Mouse (Mus musculus) ES-E14 (cell line): ENCODE data around the gene Rbl1. TPM values are rescaled to one million over a fixed set of nuclear protein-coding genes. Genes with fewer than 3 reads are reported as not detected.
"Not testable (repeated sequence)": the region's sequence is repeated elsewhere in the genome, so short reads cannot be mapped to it uniquely, and the experiment has no call there.

Experiments used
- DNase-seq: peaks from one replicate; pipeline ENCODE4 v3.0.0-alpha.2; 2013; ENCODE audit warnings: low read depth, low spot score
- H3K27ac ChIP-seq: 2 replicates; pipeline ENCODE4 v1.5.1; 2012; ENCODE audit warnings: low read depth, mild to moderate bottlenecking, low read length, moderate library complexity, mixed read lengths; ENCODE audit not compliant: poor library complexity, insufficient read depth, severe bottlenecking
- H3K36me3 ChIP-seq: 2 replicates; pipeline ENCODE4 v1.6.1; 2012; ENCODE audit warnings: mild to moderate bottlenecking, low read length, moderate library complexity, mixed read lengths; ENCODE audit not compliant: control insufficient read depth, poor library complexity, insufficient read depth, severe bottlenecking
- H3K4me1 ChIP-seq, 2 experiments: fragments of 150-350 bp in 1 of 2; sonication (generic) in 1 of 2; 2 replicates each; pipeline ENCODE4 v1.6.1; 2012; ENCODE audit warnings: low read length in 2 of 2, mild to moderate bottlenecking in 1 of 2, mixed read lengths in 1 of 2; ENCODE audit not compliant: control insufficient read depth in 2 of 2, insufficient read depth in 2 of 2, poor library complexity in 1 of 2
- H3K4me3 ChIP-seq, 2 experiments: fragments of 150-350 bp in 1 of 2; sonication (generic) in 1 of 2; 2 replicates each; pipeline ENCODE4 v1.5.1; 2012; ENCODE audit warnings: low read length in 2 of 2, low read depth in 1 of 2, mild to moderate bottlenecking in 1 of 2, mixed read lengths in 1 of 2; ENCODE audit not compliant: insufficient read depth in 1 of 2, poor library complexity in 1 of 2, severe bottlenecking in 1 of 2
- H3K9ac ChIP-seq: 2 replicates; pipeline ENCODE4 v1.6.1; 2012; ENCODE audit warnings: low read depth, mild to moderate bottlenecking, low read length, mixed read lengths; ENCODE audit not compliant: poor library complexity, insufficient read depth, severe bottlenecking
- H3K9me3 ChIP-seq: fragments of 150-350 bp; sonication (generic); 2 replicates; pipeline ENCODE4 v1.6.1; 2012; ENCODE audit warnings: low read depth, mild to moderate bottlenecking, low read length; ENCODE audit not compliant: control insufficient read depth, insufficient read depth
- CHD2 ChIP-seq: IDR thresholded peaks from 2 replicates; pipeline ENCODE4 v1.6.1; 2014; ENCODE audit warnings: mild to moderate bottlenecking, low read depth, low read length, inconsistent platforms
- HCFC1 ChIP-seq: IDR thresholded peaks from 2 replicates; pipeline ENCODE4 v1.6.1; 2012; ENCODE audit warnings: low read length, inconsistent platforms, borderline replicate concordance; ENCODE audit not compliant: insufficient read depth
- MAFK ChIP-seq: IDR thresholded peaks from 2 replicates; pipeline ENCODE4 v1.6.1; 2014; ENCODE audit warnings: mild to moderate bottlenecking, low read depth, low read length, inconsistent platforms; ENCODE audit not compliant: insufficient read depth
- ZC3H11A ChIP-seq: IDR thresholded peaks from 2 replicates; pipeline ENCODE4 v1.6.1; 2012; ENCODE audit warnings: low read depth, mild to moderate bottlenecking, inconsistent platforms, low read length, borderline replicate concordance
- ZNF384 ChIP-seq: IDR thresholded peaks from 2 replicates; pipeline ENCODE4 v1.6.1; 2012; ENCODE audit warnings: low read depth, low read length, inconsistent platforms
- in situ Hi-C, 2 experiments: fragments of 600-800 bp; cut with MboI; formaldehyde crosslinking; loops; one replicate each; pipeline ENCODE4 v1.15.1; 2025; ENCODE audit warnings: low sequenced_read_pairs in 2 of 2, inconsistent platforms in 1 of 2; ENCODE audit not compliant: unreplicated experiment in 2 of 2
- total RNA-seq: library from RNA; depleted of rRNA; stranded (reverse); fragments of 300-350 nt; gene quantifications from 2 replicates; pipeline ENCODE4 v1.2.3, GENCODE M21; 2012

Rbl1 gene
- total RNA-seq, 1 experiment: 10.5 TPM

DNA sequence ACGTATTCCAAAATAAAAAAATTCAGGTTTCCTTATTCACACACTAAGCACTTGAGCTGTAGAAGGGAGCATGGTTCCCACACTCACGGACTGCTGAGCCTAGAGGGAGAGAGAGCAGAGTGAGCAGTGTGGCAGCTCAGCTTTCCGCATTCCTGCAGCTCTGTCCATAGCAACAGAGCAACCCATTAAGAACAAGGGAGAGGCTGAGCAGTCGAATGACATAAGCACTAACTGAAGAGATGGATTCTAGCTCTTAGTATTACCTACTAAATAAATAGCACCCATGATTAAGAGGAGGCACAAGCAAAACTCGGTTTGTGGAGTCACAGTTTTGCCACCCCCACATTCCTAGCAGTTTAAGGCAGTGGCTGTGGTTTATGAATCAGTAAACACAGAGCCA lies 34.2 kb downstream of the Rbl1 start:
- no peak overlapping the region for H3K9ac ChIP-seq
- no peak overlapping the region for H3K27ac ChIP-seq
- TF ChIP-seq ZC3H11A (no peak), MAFK (no peak), CHD2 (no peak), HCFC1 (no peak), ZNF384 (no peak)
- in situ Hi-C loops: no loop called here
- H3K4me3 ChIP-seq: no peak overlapping the region
- H3K9me3 ChIP-seq: no peaks in the 10 kb centered on the region
- no peaks in the 10 kb centered on the region for H3K4me1 ChIP-seq
- no peak for DNase-seq
- H3K36me3 ChIP-seq: peaks cover 4% of the 10 kb centered on the region; the same call in 1 of the 2 replicates

DNA sequence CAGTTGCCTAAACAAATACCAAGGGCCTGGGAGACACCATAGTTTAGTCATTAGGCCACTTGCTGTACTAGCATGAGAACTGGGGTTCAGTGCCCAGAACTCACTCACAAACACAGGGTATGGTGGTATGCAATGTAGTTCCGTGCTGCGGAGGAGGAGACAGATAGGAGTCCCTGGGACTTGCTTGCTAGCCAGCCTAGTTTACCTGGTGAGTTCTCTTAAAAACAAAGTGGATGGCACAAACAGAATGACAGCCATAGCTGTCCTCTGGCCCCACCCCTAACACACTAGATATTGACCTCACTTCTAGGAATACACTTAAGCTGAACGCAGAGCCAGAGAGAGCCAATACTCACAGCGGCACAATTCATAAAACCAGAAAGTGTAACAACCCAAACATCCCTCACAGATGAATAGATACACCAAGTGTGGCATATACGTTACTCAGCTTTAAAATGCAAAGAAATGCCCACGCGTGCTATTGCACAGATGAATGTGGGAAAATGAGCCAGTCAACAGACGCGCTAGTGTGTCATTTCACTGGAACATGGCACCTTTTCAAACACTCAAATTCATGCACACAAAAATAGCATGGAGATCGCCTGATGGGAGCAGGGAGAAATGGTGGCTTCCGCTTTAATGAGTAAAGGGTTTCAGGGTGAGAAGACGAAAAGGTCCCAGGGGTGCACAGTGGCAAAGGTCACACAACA lies 37.8 kb downstream of the Rbl1 start:
- no peaks in the 10 kb centered on the region for H3K9me3 ChIP-seq
- H3K4me1 ChIP-seq: no peaks in the 10 kb centered on the region
- in situ Hi-C loops: no loop called here
- no peak overlapping the region for H3K9ac ChIP-seq
- no peak for DNase-seq
- no peak overlapping the region for H3K27ac ChIP-seq
- no peak overlapping the region for H3K4me3 ChIP-seq
- H3K36me3 ChIP-seq: no peaks in the 10 kb centered on the region; the same call in 1 of the 2 replicates
- TF ChIP-seq HCFC1: no peak
- TF ChIP-seq MAFK: no peak
- TF ChIP-seq ZNF384: no peak
- TF ChIP-seq CHD2: no peak
- TF ChIP-seq ZC3H11A: no peak

DNA sequence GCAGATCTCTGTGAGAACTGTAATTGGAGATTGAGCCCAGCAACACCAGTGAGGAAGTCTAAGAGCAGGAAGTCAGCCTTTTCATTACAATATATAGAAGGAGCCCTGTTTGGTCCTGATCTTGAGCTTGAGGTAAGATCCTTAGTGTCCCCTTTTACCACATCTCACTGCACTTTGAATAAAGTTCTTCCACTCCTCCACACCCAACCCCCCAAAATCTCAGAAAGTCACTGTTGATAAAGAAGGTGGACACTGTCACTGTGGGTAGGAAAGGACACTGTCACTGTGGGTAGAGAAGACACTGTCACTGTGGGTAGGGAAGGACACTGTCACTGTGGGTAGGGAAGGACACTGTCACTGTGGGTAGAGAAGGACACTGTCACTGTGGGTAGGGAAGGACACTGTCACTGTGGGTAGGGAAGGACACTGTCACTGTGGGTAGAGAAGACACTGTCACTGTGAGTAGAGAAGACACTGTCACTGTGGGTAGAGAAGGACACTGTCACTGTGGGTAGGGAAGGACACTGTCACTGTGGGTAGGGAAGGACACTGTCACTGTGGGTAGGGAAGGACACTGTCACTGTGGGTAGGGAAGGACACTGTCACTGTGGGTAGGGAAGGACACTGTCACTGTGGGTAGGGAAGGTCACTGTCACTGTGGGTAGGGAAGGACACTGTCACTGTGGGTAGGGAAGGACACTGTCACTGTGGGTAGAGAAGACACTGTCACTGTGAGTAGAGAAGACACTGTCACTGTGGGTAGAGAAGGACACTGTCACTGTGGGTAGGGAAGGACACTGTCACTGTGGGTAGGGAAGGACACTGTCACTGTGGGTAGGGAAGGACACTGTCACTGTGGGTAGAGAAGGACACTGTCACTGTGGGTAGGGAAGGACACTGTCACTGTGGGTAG lies 38.8 kb downstream of the Rbl1 start:
- H3K4me3 ChIP-seq, H3K9ac ChIP-seq, H3K9me3 ChIP-seq, H3K4me1 ChIP-seq, H3K27ac ChIP-seq, H3K36me3 ChIP-seq, in situ Hi-C loops, DNase-seq: not testable (repeated sequence)

DNA sequence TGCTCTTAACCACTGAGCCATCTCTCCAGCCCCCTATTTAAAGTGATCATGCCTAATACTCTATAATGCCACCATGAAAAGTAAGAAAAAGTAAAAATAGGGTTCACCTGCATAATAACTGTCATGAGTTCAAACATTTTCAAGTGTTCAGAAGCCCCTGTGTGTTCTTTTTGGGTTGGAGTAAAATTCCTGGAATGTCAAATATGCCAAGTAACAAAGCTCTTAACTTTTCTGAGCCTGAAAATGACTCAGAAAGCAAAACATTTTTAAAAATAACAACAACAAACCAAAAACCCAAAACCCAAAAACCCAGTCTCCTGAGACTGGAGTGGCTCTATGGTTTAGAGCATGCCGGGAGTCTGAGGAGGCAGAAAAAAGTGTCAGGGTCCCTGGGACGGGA lies 40.2 kb downstream of the Rbl1 start:
- no peak for TF ChIP-seq CHD2
- no peak for TF ChIP-seq HCFC1
- no peak for TF ChIP-seq ZC3H11A
- no peak for TF ChIP-seq ZNF384
- no peak for TF ChIP-seq MAFK
- Histone ChIP-seq H3K4me1 (no peaks in the 10 kb centered on the region), H3K9me3 (no peaks in the 10 kb centered on the region), H3K4me3 (no peak overlapping the region), H3K9ac (no peak overlapping the region), H3K36me3 (no peaks in the 10 kb centered on the region), H3K27ac (no peak overlapping the region)
- no peak for DNase-seq
- in situ Hi-C loops: no loop called here
